ENCODE assay signal across 15 mouse cellular contexts in the genomic region with DNA sequence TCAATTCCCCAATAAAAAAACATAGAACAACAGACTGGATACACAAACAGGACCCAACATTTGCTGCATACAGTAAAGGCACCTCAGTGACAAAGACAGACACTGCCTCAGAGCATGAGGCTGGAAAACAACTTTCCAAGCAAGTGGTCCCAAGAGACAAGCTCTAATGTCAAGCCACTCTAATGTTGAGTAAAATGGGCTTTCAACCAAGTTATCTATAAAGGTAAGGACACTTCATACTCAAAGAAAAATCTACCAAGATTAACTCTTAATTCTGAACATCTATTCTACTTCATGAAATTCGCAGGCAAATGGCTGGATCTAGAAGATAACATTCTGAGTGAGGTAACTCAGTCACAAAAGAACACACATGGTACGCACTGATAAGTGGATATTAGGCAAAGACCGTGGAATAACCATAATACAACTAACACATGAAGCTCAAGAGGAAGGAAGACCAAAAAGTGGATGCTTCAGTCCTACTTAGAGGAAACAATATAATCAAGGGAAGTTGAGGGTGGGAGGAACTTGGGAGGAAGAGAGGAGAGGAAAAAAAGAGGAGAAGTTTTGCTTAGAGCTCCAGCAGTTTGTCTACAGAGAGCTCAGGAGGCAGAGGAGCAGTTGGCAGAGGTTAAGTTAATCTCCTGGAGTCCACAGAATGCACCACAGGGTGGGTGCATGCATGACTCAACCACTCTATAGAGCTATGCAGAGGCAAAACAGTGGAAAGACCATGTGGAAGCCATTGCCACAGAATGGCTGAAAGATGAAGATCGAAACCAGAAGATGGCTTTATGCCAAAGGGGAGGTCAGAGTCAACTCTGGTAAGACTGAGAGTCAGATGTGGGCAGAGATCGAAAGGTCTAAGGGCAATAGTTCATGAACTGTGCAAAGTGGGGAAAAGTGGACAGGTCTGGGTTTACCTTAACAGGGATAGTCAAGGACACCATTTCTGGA.
A peak's percentile ranks its signal among the peaks of the same experiment; 100 is the strongest.
DNase-seq lines count a peak whose midpoint lies in the region; ATAC-seq and TF ChIP-seq lines count a peak whose summit lies in the region.
"Had no signal": no experiment of that assay in that cellular context is flagged by ENCODE, and none has a peak within 500 bp of the region (broad histone marks: within the 10 kb centered on the region; RNA-seq: fewer than 3 reads in every experiment).

No protein-coding gene starts in this region.

- peak; percentile 22 to 32 for DNase-seq in kidney, adult 8-10 months
- DNase-seq in kidney, postnatal 4 days: no peak
- DNase-seq in MEL (ENCODE audit: low read depth, low spot score): peak; percentile 86
- DNase-seq in layer of hippocampus, postnatal 25 days (ENCODE audit: extremely low spot score in 1 of 2, low spot score in 1 of 2): no peak
- no peak for DNase-seq in frontal cortex, adult 2 months (ENCODE audit: extremely low spot score in 1 of 2, low spot score in 1 of 2)
- DNase-seq: cerebellum, postnatal 14 days; heart, adult 2 months; right cerebral cortex, adult 18-20 months had no signal

- no peaks in the 10 kb centered on the region for H3K79me2 ChIP-seq in MEL (ENCODE audit: control insufficient read depth, insufficient read depth, low read length, poor library complexity)

- no peak for TF ChIP-seq CTCF in MEL (IDR thresholded peaks at IDR 0.05 in 2 of 3, conservative IDR thresholded peaks at IDR 0.05 in 1 of 3; ENCODE audit: control insufficient read depth in 1 of 3, insufficient read depth in 1 of 3, low read depth in 2 of 3, low read length in 3 of 3, poor library complexity in 1 of 3, severe bottlenecking in 1 of 3)

- no peak for TF ChIP-seq POLR2A in MEL (IDR thresholded peaks at IDR 0.05; ENCODE audit: control insufficient read depth in 1 of 2, insufficient read depth in 1 of 2, low read depth in 1 of 2, low read length in 2 of 2, poor library complexity in 1 of 2)

- peak overlapping the region; percentile 10 to 13; a peak in 1 of 4 replicates for H3K4me3 ChIP-seq in MEL (ENCODE audit: control insufficient read depth in 1 of 2, insufficient read depth in 1 of 2, low read depth in 2 of 2, low read length in 2 of 2)
- H3K4me3 ChIP-seq in liver, embryonic 15.5 days (replicated peaks): 0 out of 2 replicates have a peak overlapping the region, but pooled peaks have one; percentile 1
- no peak overlapping the region for H3K4me3 ChIP-seq in hindbrain, embryonic 12.5 days
- H3K4me3 ChIP-seq: heart, adult 2 months; hindbrain, embryonic 13.5 days; lung, embryonic 15.5 days; midbrain, embryonic 12.5 days; neural tube, embryonic 13.5 days had no signal

- ATAC-seq in common myeloid progenitor, adult 5-6 weeks (replicated peaks; ENCODE audit: low read depth, poor library complexity, severe bottlenecking): peak; percentile 62
- peak; percentile 95 for ATAC-seq in liver, embryonic 15.5 days (ENCODE audit: insufficient read depth)
- no peak for ATAC-seq in hindbrain, embryonic 12.5 days (ENCODE audit: low FRiP score)

- no peaks in the 10 kb centered on the region for H3K27me3 ChIP-seq in MEL (ENCODE audit: control insufficient read depth in 1 of 2, insufficient read depth in 2 of 2, low read length in 2 of 2)
- no peaks in the 10 kb centered on the region for H3K27me3 ChIP-seq in liver, embryonic 15.5 days
- no peaks in the 10 kb centered on the region for H3K27me3 ChIP-seq in hindbrain, embryonic 12.5 days
- H3K27me3 ChIP-seq: hindbrain, embryonic 13.5 days; lung, embryonic 15.5 days; midbrain, embryonic 12.5 days; neural tube, embryonic 13.5 days had no signal

- peaks cover 0 to 14% of the 10 kb centered on the region in 2 experiments; a peak in 3 of 4 replicates for H3K4me1 ChIP-seq in MEL (ENCODE audit: control insufficient read depth in 1 of 2, insufficient read depth in 2 of 2, low read length in 2 of 2)
- H3K4me1 ChIP-seq in liver, embryonic 15.5 days (replicated peaks): peaks cover 62% of the 10 kb centered on the region
- H3K4me1 ChIP-seq in hindbrain, embryonic 12.5 days: no peaks in the 10 kb centered on the region
- H3K4me1 ChIP-seq: hindbrain, embryonic 13.5 days; lung, embryonic 15.5 days; midbrain, embryonic 12.5 days; neural tube, embryonic 13.5 days had no signal

- H3K4me2 ChIP-seq in liver, embryonic 15.5 days: peak overlapping the region; percentile 50
- H3K4me2 ChIP-seq in hindbrain, embryonic 12.5 days (replicated peaks): no peak overlapping the region
- H3K4me2 ChIP-seq: hindbrain, embryonic 13.5 days; lung, embryonic 15.5 days; midbrain, embryonic 12.5 days; neural tube, embryonic 13.5 days had no signal

- peak; percentile 85 to 87 for TF ChIP-seq EP300 in MEL (IDR thresholded peaks at IDR 0.05; ENCODE audit: low read depth in 1 of 2, low read length in 2 of 2)

- H3K27ac ChIP-seq in MEL (ENCODE audit: control insufficient read depth, low read depth, low read length): peak overlapping the region; percentile 90
- peak overlapping the region; percentile 91 for H3K27ac ChIP-seq in liver, embryonic 15.5 days (replicated peaks)
- no peak overlapping the region for H3K27ac ChIP-seq in hindbrain, embryonic 12.5 days
- H3K27ac ChIP-seq: heart, adult 2 months; hindbrain, embryonic 13.5 days; lung, embryonic 15.5 days; midbrain, embryonic 12.5 days; neural tube, embryonic 13.5 days had no signal

- no peaks in the 10 kb centered on the region for H3K9me3 ChIP-seq in MEL (replicated peaks; ENCODE audit: insufficient read depth, low read length)
- H3K9me3 ChIP-seq in liver, embryonic 15.5 days (replicated peaks): no peaks in the 10 kb centered on the region
- no peaks in the 10 kb centered on the region for H3K9me3 ChIP-seq in hindbrain, embryonic 12.5 days (replicated peaks)
- H3K9me3 ChIP-seq: hindbrain, embryonic 13.5 days; lung, embryonic 15.5 days; midbrain, embryonic 12.5 days; neural tube, embryonic 13.5 days had no signal

- 31% methylated on average over 5 of the region's 5 CpGs for WGBS in liver, embryonic 15.5 days (ENCODE audit: insufficient replicate concordance)
- 96% methylated on average over 5 of the region's 5 CpGs for WGBS in hindbrain, embryonic 12.5 days

- peak overlapping the region; percentile 6; the same call in 1 of the 2 replicates for H3K9ac ChIP-seq in MEL (ENCODE audit: control insufficient read depth, low read depth, low read length, poor library complexity, severe bottlenecking)
- 0 out of 2 replicates have a peak overlapping the region, but pooled peaks have one; percentile 10 for H3K9ac ChIP-seq in liver, embryonic 15.5 days
- H3K9ac ChIP-seq in hindbrain, embryonic 12.5 days: no peak overlapping the region
- H3K9ac ChIP-seq: hindbrain, embryonic 13.5 days; lung, embryonic 15.5 days; midbrain, embryonic 12.5 days; neural tube, embryonic 13.5 days had no signal

- peaks cover 0 to 15% of the 10 kb centered on the region in 2 experiments; a peak in 2 of 4 replicates for H3K36me3 ChIP-seq in MEL (ENCODE audit: control insufficient read depth in 1 of 2, insufficient read depth in 2 of 2, low read length in 2 of 2)
- H3K36me3 ChIP-seq in liver, embryonic 15.5 days (replicated peaks): peaks cover 16% of the 10 kb centered on the region; the same call in 1 of the 2 replicates
- peaks cover 5% of the 10 kb centered on the region; the same call in 1 of the 2 replicates for H3K36me3 ChIP-seq in hindbrain, embryonic 12.5 days

- TF ChIP-seq RAD21 in MEL (IDR thresholded peaks at IDR 0.05; ENCODE audit: low read depth, low read length): no peak

TF ChIP-seq in MEL, 35 proteins besides CTCF, POLR2A, EP300 and RAD21:
- peak; percentile 93 for TF ChIP-seq TAL1 (IDR thresholded peaks at IDR 0.05; ENCODE audit: low read length)
- no peak for TF ChIP-seq HCFC1 (IDR thresholded peaks at IDR 0.05; ENCODE audit: low read depth, low read length)
- TF ChIP-seq ZNF384 (IDR thresholded peaks at IDR 0.05; ENCODE audit: low read depth, low read length): no peak
- TF ChIP-seq MYC (IDR thresholded peaks at IDR 0.05; ENCODE audit: low read depth, low read length): peak; percentile 68; the same call in 1 of the 2 replicates
- 0 out of 2 replicates have a peak, but pooled peaks have one; percentile 9 for TF ChIP-seq TBP (IDR thresholded peaks at IDR 0.05; ENCODE audit: low read depth, low read length)
- no peak for TF ChIP-seq BHLHE40 (IDR thresholded peaks at IDR 0.05; ENCODE audit: borderline replicate concordance, low read depth, low read length)
- TF ChIP-seq SIN3A (IDR thresholded peaks at IDR 0.05; ENCODE audit: low read length): peak; percentile 62
- TF ChIP-seq MEF2A (IDR thresholded peaks at IDR 0.05; ENCODE audit: extremely low read depth, insufficient replicate concordance, low read depth, low read length, poor library complexity, severe bottlenecking): no peak
- TF ChIP-seq GATA1 (IDR thresholded peaks at IDR 0.05; ENCODE audit: low read depth, low read length): peak; percentile 92
- TF ChIP-seq MYB (IDR thresholded peaks at IDR 0.05; ENCODE audit: low read depth, low read length): no peak
- peak; percentile 58; the same call in 1 of the 2 replicates for TF ChIP-seq MAX (IDR thresholded peaks at IDR 0.05; ENCODE audit: low read length)
- TF ChIP-seq RCOR1 (IDR thresholded peaks at IDR 0.05; ENCODE audit: low read depth, low read length): peak; percentile 42
- no peak for TF ChIP-seq USF2 (IDR thresholded peaks at IDR 0.05; ENCODE audit: borderline replicate concordance in 1 of 2, insufficient read depth in 1 of 2, low read depth in 1 of 2, low read length in 2 of 2)
- no peak for TF ChIP-seq CHD2 (IDR thresholded peaks at IDR 0.05; ENCODE audit: low read length)
- TF ChIP-seq NRF1 (IDR thresholded peaks at IDR 0.05; ENCODE audit: insufficient read depth, low read depth, low read length, poor library complexity, severe bottlenecking): no peak
- no peak for TF ChIP-seq NELFE (IDR thresholded peaks at IDR 0.05; ENCODE audit: low read depth, low read length)
- peak; percentile 92 for TF ChIP-seq TCF12 (IDR thresholded peaks at IDR 0.05; ENCODE audit: low read depth, low read length)
- TF ChIP-seq MXI1 (IDR thresholded peaks at IDR 0.05; ENCODE audit: low read depth, low read length): peak; percentile 31; the same call in 1 of the 2 replicates
- TF ChIP-seq MAFK (IDR thresholded peaks at IDR 0.05; ENCODE audit: borderline replicate concordance, low read depth, low read length): no peak
- TF ChIP-seq GABPA (IDR thresholded peaks at IDR 0.05; ENCODE audit: low read depth, low read length): no peak
- TF ChIP-seq USF1 (IDR thresholded peaks at IDR 0.05; ENCODE audit: low read depth, low read length): no peak
- no peak for TF ChIP-seq ZC3H11A (IDR thresholded peaks at IDR 0.05; ENCODE audit: low read depth, low read length)
- peak; percentile 91 for TF ChIP-seq ETS1 (IDR thresholded peaks at IDR 0.05; ENCODE audit: low read depth, low read length)
- TF ChIP-seq ELF1 (IDR thresholded peaks at IDR 0.05; ENCODE audit: low read depth, low read length): no peak

Comparison
In these comparisons a context has a peak if more than half of its experiments do, and no peak if none do; other contexts are left out.
1. DNase-seq: peak in kidney, adult 8-10 months (2 of 2) and MEL (single experiment); none in kidney, postnatal 4 days (0 of 2), layer of hippocampus, postnatal 25 days (0 of 2) and frontal cortex, adult 2 months (0 of 2).